Mouse (Mus musculus): Measurements from ENCODE around the gene Ropn1.
"Not testable (repeated sequence)": the region's sequence is repeated elsewhere in the genome, so short reads cannot be mapped to it uniquely, and the experiment has no call there.

Ropn1 gene

DNA sequence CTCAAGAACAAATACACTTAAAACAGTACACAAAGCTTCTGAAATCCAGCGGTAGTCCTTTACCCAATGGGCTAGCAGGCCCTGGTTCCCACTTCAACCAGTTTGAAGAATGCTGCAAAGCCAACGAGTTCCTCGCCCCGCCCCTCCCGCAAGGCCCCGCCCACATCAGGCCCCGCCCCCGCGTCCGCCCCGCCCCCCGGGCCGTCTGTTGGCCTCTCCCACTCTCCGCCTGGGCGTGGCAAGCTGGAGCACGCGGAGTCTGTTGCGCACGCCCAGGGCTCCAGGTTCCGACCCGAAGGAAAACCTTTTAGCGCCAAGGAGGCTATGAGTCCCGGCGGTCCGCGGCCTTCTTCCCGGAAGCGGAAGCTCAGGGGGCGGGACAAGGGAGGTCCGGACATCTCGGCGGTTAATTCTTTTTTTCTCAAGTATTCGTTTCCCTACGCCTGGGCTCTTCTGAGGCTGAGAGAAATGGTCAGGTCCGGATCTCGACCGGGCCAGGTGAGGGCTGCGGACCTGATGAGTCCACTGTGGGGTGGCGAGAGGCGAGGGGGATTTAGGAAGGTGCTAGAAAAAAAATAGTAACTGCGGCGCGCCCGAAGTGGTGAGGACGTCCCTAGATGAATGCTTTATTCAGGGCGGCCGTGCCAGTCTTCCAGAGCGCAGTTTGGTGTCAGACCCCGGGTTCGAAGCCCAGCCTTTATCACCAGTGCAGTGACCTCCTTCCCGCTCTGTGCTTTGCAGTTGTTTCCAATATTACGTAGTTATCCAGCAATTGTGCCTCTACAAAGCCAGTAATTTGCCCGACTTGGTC lies 40.8 kb downstream of the Ropn1 start, which contains the start of gene Ccdc14:
Gene Ccdc14, plus strand, starts transcription at position 283 of the 811 bp plus-strand sequence.
- peak; percentile 83 to 89 for DNase-seq (ENCODE audit: low spot score in 2 of 2)

DNA sequence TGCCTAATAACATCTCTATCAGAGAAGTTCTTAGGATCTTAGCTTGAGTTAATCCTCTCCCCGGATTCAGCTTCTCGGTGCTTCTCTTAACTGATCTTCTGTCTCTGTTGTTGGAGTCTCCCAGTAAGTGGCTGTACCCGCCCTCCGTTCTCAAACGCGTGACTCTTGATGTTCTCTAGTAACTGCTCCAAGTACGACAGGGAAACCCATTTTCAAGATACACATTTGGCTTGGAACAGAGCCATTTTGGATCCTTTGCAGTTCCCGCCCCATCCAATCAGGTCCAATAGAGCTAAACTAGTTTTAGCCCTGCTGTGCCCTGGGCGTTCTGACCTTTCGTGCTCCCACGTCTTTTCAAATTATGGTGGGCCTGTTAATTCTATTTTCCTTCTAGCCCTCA lies 41.4 kb downstream of the Ropn1 start:
- DNase-seq (ENCODE audit: low spot score in 2 of 2) = no peak

DNA sequence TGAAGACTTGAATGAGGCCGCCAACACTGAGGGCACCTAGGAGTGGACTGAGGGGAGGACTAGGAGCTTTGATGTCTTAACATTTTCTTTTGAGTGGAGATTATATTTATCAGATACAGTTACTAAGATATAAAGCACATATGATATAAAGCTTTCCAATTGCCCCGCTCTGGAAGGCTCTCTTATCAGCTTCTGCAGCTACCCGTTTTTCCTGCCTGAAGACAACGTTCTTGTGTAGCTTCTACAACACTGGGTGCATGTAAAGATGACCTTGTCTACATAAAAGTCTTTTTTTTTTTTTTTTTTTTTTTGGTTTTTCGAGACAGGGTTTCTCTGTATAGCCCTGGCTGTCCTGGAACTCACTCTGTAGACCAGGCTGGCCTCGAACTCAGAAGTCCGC lies 44.8 kb downstream of the Ropn1 start:
- no peak for DNase-seq (ENCODE audit: low spot score in 2 of 2)

DNA sequence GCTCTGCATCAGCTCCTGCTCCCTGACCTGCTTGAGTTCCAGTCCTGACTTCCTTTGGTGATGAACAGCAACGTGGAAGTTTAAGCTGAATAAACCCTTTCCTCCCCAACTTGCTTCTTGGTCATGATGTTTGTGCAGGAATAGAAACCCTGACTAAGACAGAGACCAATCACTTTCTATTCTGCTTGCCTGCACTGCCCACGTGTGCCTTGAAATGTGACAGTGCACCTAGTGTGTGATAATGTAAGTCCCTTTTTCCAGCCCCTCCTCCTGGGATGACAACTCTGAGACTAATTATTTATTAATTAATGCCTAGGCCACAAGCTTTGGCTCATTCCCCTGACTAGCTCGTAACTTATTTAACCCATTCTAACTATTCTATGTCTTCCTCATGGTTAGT lies 49.0 kb downstream of the Ropn1 start:
- DNase-seq (ENCODE audit: low spot score in 2 of 2) = not testable (repeated sequence)

DNA sequence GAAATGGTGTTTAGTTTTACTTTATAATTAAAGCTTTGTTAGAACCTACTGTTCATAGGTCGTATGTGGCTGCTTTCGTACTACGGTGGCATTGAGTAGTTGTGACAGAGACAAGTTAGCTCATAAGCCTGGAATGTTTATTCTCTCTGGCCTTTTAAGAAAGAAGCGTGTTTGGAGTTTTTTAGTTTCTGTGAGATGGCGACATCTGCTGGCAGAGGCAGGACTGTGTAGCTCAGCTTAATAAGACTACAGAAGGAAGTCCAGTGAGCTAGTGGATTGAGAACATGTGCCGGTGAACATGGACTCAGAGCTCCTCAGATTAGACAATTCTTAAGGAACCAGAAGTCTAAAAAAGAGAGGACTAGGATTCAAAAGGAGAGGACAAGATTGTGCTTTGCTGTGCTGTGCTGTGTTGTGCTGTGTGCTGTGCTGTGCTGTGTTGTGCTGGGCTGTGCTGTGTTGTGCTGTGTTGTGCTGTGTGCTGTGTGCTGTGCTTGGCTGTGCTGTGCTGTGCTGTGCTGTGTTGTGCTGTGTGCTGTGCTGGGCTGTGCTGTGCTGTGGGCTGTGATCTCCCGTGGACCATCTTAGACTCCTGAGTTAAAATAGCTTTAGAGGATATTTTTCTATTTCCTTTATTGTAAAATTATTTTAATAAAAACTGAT lies 50.6 kb downstream of the Ropn1 start:
- DNase-seq (ENCODE audit: low spot score in 2 of 2) = peak; percentile 53 to 69

DNA sequence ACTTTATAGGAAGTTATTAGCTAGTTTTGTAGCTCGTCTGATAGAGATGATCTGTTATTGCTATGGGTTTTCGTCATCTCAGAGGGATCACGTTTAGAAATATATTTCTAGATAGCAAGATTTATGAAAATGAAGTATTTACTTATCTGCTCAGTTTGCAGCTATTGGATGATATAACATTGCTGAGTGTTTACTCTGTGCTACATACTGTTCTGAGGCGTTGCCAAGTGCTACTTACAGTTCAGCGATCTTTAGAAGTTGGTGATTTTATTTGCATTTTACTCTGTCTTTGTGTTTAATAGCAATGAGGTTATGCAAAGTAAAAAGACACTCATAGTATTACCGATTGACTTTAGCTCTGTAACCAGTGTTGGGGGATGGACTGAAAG lies 51.1 kb downstream of the Ropn1 start:
- no peak for DNase-seq (ENCODE audit: low spot score in 2 of 2)

DNA sequence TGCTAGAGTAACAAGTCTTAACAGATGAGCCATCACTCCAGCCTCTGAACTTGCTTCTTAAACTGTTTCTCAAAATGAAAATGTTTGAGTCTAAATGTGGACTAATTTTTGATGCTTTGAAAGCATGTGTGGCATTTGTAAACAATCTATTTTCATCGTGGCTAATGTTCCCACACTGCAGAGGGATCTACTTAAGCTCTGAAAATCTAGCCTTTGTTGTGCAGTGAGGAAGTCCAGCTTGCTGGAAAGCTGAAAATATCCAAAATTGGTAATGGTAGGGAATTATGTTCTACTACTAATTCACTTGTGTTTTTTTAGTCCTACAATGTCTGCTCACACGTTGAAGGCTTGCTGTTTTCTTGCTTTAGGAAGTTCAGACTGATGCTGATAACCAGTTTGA lies 56.3 kb downstream of the Ropn1 start:
- no peak for DNase-seq (ENCODE audit: low spot score in 2 of 2)

DNA sequence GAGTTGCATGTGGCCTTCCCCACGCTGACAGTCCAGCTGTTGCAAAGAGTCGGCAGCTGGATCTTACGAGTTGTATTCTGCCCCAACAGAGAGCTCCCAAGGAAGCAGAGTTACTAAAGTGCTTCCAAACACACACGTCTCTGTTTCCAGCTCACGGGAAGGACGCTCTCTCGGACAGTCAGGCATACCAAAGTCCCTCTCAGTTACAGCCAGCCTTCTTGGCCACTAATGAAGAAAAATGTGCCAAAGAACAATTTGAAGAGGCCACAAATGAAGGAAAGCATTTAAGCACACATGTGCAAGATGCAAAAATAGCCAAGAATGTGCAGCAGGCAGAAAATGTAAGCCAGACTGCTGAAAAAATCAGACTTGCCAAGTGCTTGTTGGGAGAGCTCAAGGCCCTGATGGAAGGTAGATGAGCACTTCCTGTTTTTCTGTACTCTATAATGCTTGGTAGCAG lies 56.8 kb downstream of the Ropn1 start:
- peak in 1 of 2 experiments; percentile 26 for DNase-seq (ENCODE audit: low spot score in 2 of 2)

DNA sequence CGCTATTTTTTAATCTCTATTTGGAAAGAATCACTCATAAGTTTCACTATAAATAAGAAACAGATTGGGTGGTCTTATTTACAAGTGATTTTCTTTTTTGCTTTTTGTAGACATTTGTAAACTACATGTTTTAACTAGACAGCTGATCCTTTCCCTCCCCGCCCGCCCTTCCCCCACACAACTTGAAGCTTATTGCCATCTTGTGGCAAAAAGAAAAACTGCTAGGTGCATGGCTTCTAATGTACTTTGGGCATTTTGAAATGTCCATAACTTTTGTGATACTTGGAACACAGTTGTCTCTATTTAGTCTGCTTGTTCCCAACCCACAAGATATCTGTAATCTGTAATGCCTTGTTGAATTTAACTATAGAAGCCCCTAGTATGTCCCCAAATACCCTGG lies 61.8 kb downstream of the Ropn1 start:
- DNase-seq (ENCODE audit: low spot score in 2 of 2) = no peak

DNA sequence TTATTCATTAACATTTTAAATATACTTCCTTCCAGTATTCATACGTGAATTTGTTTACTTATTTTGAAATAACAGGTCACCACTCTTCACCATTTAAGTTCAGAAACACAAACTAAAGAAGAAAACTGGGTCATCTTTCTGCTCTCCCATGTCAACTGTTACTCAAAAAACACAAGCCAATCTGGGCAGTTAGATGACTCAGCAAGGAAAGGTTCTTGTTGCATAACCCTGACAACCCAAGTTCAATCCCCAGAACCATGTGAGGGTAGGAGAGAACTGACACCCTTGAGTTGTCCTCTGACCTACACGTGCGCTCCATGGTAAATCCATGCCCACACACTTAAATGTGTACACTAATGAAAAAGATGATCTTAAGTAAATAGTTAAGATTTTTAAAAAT lies 75.4 kb downstream of the Ropn1 start:
- no peak for DNase-seq (ENCODE audit: low spot score in 2 of 2)
